Mouse (Mus musculus) MEL (cell line): Measurements from ENCODE around the gene Pigt. TPM values are rescaled to one million over a fixed set of nuclear protein-coding genes. Genes with fewer than 3 reads are reported as not detected.

ENCODE experiments used
- DNase-seq: peaks from one replicate; pipeline ENCODE4 v3.0.0; 2011; ENCODE audit warnings: low read depth, low spot score
- H3K27ac ChIP-seq: 2 replicates; pipeline ENCODE4 v1.5.1; 2012; ENCODE audit warnings: low read depth, mild to moderate bottlenecking, control low read depth, low read length, moderate library complexity; ENCODE audit not compliant: control insufficient read depth
- H3K27me3 ChIP-seq, 2 experiments: fragments of 150-350 bp in 1 of 2; sonication (generic) in 1 of 2; 2 replicates each; pipeline ENCODE4 v1.6.1; 2012; ENCODE audit warnings: low read length in 2 of 2, mild to moderate bottlenecking in 2 of 2, improper control_type of control experiment in 1 of 2, moderate library complexity in 1 of 2; ENCODE audit not compliant: insufficient read depth in 2 of 2, control insufficient read depth in 1 of 2
- H3K36me3 ChIP-seq, 2 experiments: 2 replicates each; pipeline ENCODE4 v1.6.1; 2012 to 2014; ENCODE audit warnings: low read length in 2 of 2, improper control_type of control experiment in 1 of 2, inconsistent platforms in 1 of 2, mild to moderate bottlenecking in 1 of 2; ENCODE audit not compliant: insufficient read depth in 2 of 2, control insufficient read depth in 1 of 2
- H3K4me1 ChIP-seq, 2 experiments: fragments of 150-350 bp in 1 of 2; sonication (generic) in 1 of 2; 2 replicates each; pipeline ENCODE4 v1.6.1; 2012; ENCODE audit warnings: low read length in 2 of 2, improper control_type of control experiment in 1 of 2, mild to moderate bottlenecking in 1 of 2; ENCODE audit not compliant: insufficient read depth in 2 of 2, control insufficient read depth in 1 of 2
- H3K4me3 ChIP-seq, 2 experiments: fragments of 150-350 bp in 1 of 2; sonication (generic) in 1 of 2; 2 replicates each; pipeline ENCODE4 v1.5.1; 2012; ENCODE audit warnings: low read depth in 2 of 2, low read length in 2 of 2, mild to moderate bottlenecking in 2 of 2, moderate library complexity in 2 of 2, control low read depth in 1 of 2, improper control_type of control experiment in 1 of 2; ENCODE audit not compliant: control insufficient read depth in 1 of 2, insufficient read depth in 1 of 2
- H3K79me2 ChIP-seq: 2 replicates; pipeline ENCODE4 v1.6.1; 2012; ENCODE audit warnings: mild to moderate bottlenecking, low read length, moderate library complexity; ENCODE audit not compliant: control insufficient read depth, poor library complexity, insufficient read depth
- H3K9ac ChIP-seq: 2 replicates; pipeline ENCODE4 v1.6.1; 2012; ENCODE audit warnings: low read depth, mild to moderate bottlenecking, control low read depth, low read length, moderate library complexity; ENCODE audit not compliant: control insufficient read depth, poor library complexity, severe bottlenecking
- H3K9me3 ChIP-seq: fragments of 150-350 bp; sonication (generic); replicated peaks from 2 replicates; pipeline ENCODE4 v1.6.1; 2012; ENCODE audit warnings: mild to moderate bottlenecking, low read length, improper control_type of control experiment, moderate library complexity; ENCODE audit not compliant: insufficient read depth
- CHD2 ChIP-seq: IDR thresholded peaks from 2 replicates; pipeline ENCODE4 v1.6.1; 2011; ENCODE audit warnings: low read length, improper control_type of control experiment
- CTCF ChIP-seq, 3 experiments: IDR thresholded peaks in 2 of 3; conservative IDR thresholded peaks in 1 of 3; 2 replicates each; pipeline ENCODE4 v1.5.1; 2011 to 2012; ENCODE audit warnings: low read length in 3 of 3, low read depth in 2 of 3, mild to moderate bottlenecking in 2 of 3, improper control_type of control experiment in 1 of 3, inconsistent platforms in 1 of 3, mixed read lengths in 1 of 3, moderate library complexity in 1 of 3; ENCODE audit not compliant: control insufficient read depth in 1 of 3, insufficient read depth in 1 of 3, poor library complexity in 1 of 3, severe bottlenecking in 1 of 3
- GABPA ChIP-seq: IDR thresholded peaks from 2 replicates; pipeline ENCODE4 v1.6.1; 2012; ENCODE audit warnings: low read depth, mild to moderate bottlenecking, inconsistent platforms, low read length, improper control_type of control experiment, moderate library complexity
- KAT2A ChIP-seq: conservative IDR thresholded peaks from 2 replicates; pipeline ENCODE4 v1.6.1; 2012; ENCODE audit warnings: low read depth, low read length, improper control_type of control experiment, inconsistent platforms
- MAFK ChIP-seq: IDR thresholded peaks from 2 replicates; pipeline ENCODE4 v1.6.1; 2011; ENCODE audit warnings: low read depth, mild to moderate bottlenecking, low read length, improper control_type of control experiment, borderline replicate concordance
- MAZ ChIP-seq: IDR thresholded peaks from 2 replicates; pipeline ENCODE4 v1.6.1; 2012; ENCODE audit warnings: low read depth, mild to moderate bottlenecking, inconsistent platforms, low read length, improper control_type of control experiment
- MYB ChIP-seq: IDR thresholded peaks from 2 replicates; pipeline ENCODE4 v1.6.1; 2011; ENCODE audit warnings: mild to moderate bottlenecking, low read depth, low read length, improper control_type of control experiment
- NELFE ChIP-seq: IDR thresholded peaks from 2 replicates; pipeline ENCODE4 v1.6.1; 2011; ENCODE audit warnings: low read depth, low read length, improper control_type of control experiment
- POLR2A ChIP-seq, 2 experiments: IDR thresholded peaks; 2 replicates each; pipeline ENCODE4 v1.6.1; 2011 to 2012; ENCODE audit warnings: low read length in 2 of 2, mild to moderate bottlenecking in 2 of 2, control low read depth in 1 of 2, improper control_type of control experiment in 1 of 2, low read depth in 1 of 2, moderate library complexity in 1 of 2; ENCODE audit not compliant: control insufficient read depth in 1 of 2, insufficient read depth in 1 of 2, poor library complexity in 1 of 2
- POLR2AphosphoS5 ChIP-seq: IDR thresholded peaks from 2 replicates; pipeline ENCODE4 v1.6.1; 2012; ENCODE audit warnings: low read depth, borderline replicate concordance, mild to moderate bottlenecking, inconsistent platforms, low read length, moderate library complexity, mixed read lengths
- RAD21 ChIP-seq: IDR thresholded peaks from 2 replicates; pipeline ENCODE4 v1.6.1; 2011; ENCODE audit warnings: mild to moderate bottlenecking, low read depth, low read length, improper control_type of control experiment
- SIN3A ChIP-seq: IDR thresholded peaks from 2 replicates; pipeline ENCODE4 v1.6.1; 2012; ENCODE audit warnings: low read length, improper control_type of control experiment, inconsistent platforms
- SMC3 ChIP-seq: IDR thresholded peaks from 2 replicates; pipeline ENCODE4 v1.6.1; 2011; ENCODE audit warnings: low read depth, low read length, improper control_type of control experiment
- TCF12 ChIP-seq: IDR thresholded peaks from 2 replicates; pipeline ENCODE4 v1.6.1; 2014; ENCODE audit warnings: low read depth, mild to moderate bottlenecking, inconsistent platforms, low read length, improper control_type of control experiment, moderate library complexity
- ZC3H11A ChIP-seq: IDR thresholded peaks from 2 replicates; pipeline ENCODE4 v1.6.1; 2012; ENCODE audit warnings: low read depth, mild to moderate bottlenecking, inconsistent platforms, low read length, improper control_type of control experiment
- ZMIZ1 ChIP-seq: IDR thresholded peaks from 2 replicates; pipeline ENCODE4 v1.6.1; 2012; ENCODE audit warnings: low read depth, mild to moderate bottlenecking, inconsistent platforms, low read length, improper control_type of control experiment, moderate library complexity
- ZNF384 ChIP-seq: IDR thresholded peaks from 2 replicates; pipeline ENCODE4 v1.6.1; 2012; ENCODE audit warnings: low read depth, mild to moderate bottlenecking, inconsistent platforms, low read length, improper control_type of control experiment
- polyA plus RNA-seq, 2 experiments: library from polyadenylated mRNA; stranded (reverse) in 1 of 2; unstranded in 1 of 2; fragments of >175 nt in 1 of 2; fragments of >200 nt in 1 of 2; gene quantifications; 2 replicates each; pipeline versions ENCODE4 v1.2.1 to v1.2.4; 2012; ENCODE audit warnings: low replicate concordance in 2 of 2, low read depth in 1 of 2; ENCODE audit not compliant: insufficient read length in 2 of 2, insufficient read depth in 1 of 2, missing spikeins in 1 of 2
- total RNA-seq: library from RNA; depleted of rRNA; stranded (reverse); fragments of 300-350 nt; gene quantifications from 2 replicates; pipeline ENCODE4 v1.2.3, GENCODE M21; 2012

The Pigt gene
- total and polyA plus RNA-seq, 3 experiments = 39.8 to 115 TPM; not detected in 1

DNA sequence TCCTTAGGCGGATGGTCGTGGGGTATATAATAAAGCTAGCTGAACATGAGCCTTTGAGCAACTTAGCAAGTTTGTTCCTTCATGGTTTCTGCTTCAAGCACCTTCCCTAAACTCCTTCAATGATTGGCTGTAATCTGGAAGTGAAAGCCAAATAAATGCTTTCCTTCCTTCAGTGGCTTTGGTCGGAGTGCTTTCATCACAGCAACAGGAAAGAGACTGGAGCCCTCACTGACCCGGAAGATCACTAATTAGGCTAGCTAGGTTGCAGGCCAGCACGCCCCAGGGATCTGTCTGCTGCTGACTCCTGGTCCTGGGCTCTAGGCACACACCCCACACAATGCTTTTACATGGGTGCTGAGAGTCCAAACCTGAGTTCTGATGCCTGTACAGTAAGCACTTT is 31.2 kb downstream of the Pigt start:
- no peak overlapping the region for H3K9ac ChIP-seq
- H3K4me3 ChIP-seq = no peak overlapping the region
- no peaks in the 10 kb centered on the region for H3K36me3 ChIP-seq
- H3K27ac ChIP-seq = no peak overlapping the region
- peaks cover 4% of the 10 kb centered on the region for H3K79me2 ChIP-seq
- no peak for DNase-seq
- H3K4me1 ChIP-seq = peaks cover 0 to 3% of the 10 kb centered on the region in 2 experiments; a peak in 1 of 4 replicates
- no peaks in the 10 kb centered on the region for H3K27me3 ChIP-seq
- TF ChIP-seq POLR2A (IDR thresholded peaks at IDR 0.05; ENCODE audit: control insufficient read depth in 1 of 2, insufficient read depth in 1 of 2, low read depth in 1 of 2, low read length in 2 of 2, poor library complexity in 1 of 2) (0 out of 4 replicates have a peak, but pooled peaks of 1 of the 2 experiments have one; percentile 19), ZC3H11A (no peak), NELFE (no peak), ZMIZ1 (no peak), MAZ (no peak), RAD21 (no peak), MAFK (no peak)
- H3K9me3 ChIP-seq = no peaks in the 10 kb centered on the region

DNA sequence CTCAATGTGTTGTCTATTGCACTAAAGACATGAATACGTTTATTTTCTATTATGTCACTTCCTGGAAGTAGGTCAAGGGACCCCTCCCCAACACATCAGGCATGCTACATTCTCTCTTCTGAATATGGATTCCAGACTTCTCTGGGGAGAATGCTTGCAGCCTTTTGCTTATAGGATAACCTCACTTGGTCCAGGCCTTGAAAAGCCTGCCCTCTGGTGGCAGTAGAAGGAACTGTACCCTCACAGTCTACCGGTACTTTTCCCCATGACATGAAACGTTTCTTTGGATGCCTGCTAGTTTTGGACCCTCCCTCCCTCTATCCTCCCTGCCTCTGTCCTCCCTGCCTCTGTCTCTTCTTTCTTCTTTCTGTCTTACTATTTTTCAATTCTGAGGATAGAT is 33.8 kb downstream of the Pigt start:
- H3K36me3 ChIP-seq = no peaks in the 10 kb centered on the region
- peak; percentile 81 for TF ChIP-seq RAD21
- TF ChIP-seq CHD2 = no peak
- TF ChIP-seq KAT2A = no peak
- TF ChIP-seq GABPA = no peak
- TF ChIP-seq SIN3A = 0 out of 2 replicates have a peak, but pooled peaks have one; percentile 22
- no peak for TF ChIP-seq POLR2AphosphoS5
- TF ChIP-seq ZNF384 = peak; percentile 33; the same call in 1 of the 2 replicates
- peak; percentile 65 to 92 (median 89) for TF ChIP-seq CTCF (IDR thresholded peaks at IDR 0.05 in 2 of 3, conservative IDR thresholded peaks at IDR 0.05 in 1 of 3; ENCODE audit: control insufficient read depth in 1 of 3, insufficient read depth in 1 of 3, low read depth in 2 of 3, low read length in 3 of 3, poor library complexity in 1 of 3, severe bottlenecking in 1 of 3)
- TF ChIP-seq MYB = no peak
- peak; percentile 93 for TF ChIP-seq SMC3
- peak; percentile 67 for TF ChIP-seq ZC3H11A
- TF ChIP-seq TCF12 = no peak
- TF ChIP-seq, all 39 proteins: peak for 6
- Histone ChIP-seq H3K9ac (no peak overlapping the region), H3K27ac (no peak overlapping the region), H3K79me2 (no peaks in the 10 kb centered on the region), H3K9me3 (no peaks in the 10 kb centered on the region), H3K27me3 (no peaks in the 10 kb centered on the region), H3K4me3 (no peak overlapping the region), H3K4me1 (peaks cover 0 to 3% of the 10 kb centered on the region in 2 experiments; a peak in 1 of 4 replicates)
- DNase-seq = peak; percentile 77
